Mouse (Mus musculus) lung, postnatal 10 days (tissue): ENCODE results near the gene Camkmt.

Experiments
- DNase-seq: peaks from one replicate; pipeline ENCODE4 v3.0.0; 2021

Camkmt gene

GRCm38 (mm10) chr17:85177231-85177630, 86.9 kb downstream of the Camkmt start:
- no peak for DNase-seq

GRCm38 (mm10) chr17:85180471-85181060, 90.2 kb downstream of the Camkmt start:
- no peak for DNase-seq

- DNase-seq: peak; percentile 89
These were observed 99.1 kb downstream of the Camkmt start for GRCm38 (mm10) chr17:85189227-85190127.

GRCm38 (mm10) chr17:85190128-85190435, 99.7 kb downstream of the Camkmt start:
- no peak for DNase-seq

GRCm38 (mm10) chr17:85193294-85193693, 102.9 kb downstream of the Camkmt start:
- no peak for DNase-seq

- no peak for DNase-seq
These were observed 108.4 kb downstream of the Camkmt start for GRCm38 (mm10) chr17:85198781-85199180.

GRCm38 (mm10) chr17:85199321-85199720, 109.0 kb downstream of the Camkmt start:
- DNase-seq: no peak

GRCm38 (mm10) chr17:85218054-85218453, 127.7 kb downstream of the Camkmt start:
- DNase-seq: no peak

GRCm38 (mm10) chr17:85242109-85242508, 151.8 kb downstream of the Camkmt start:
- no peak for DNase-seq

- DNase-seq: no peak
These were observed 158.6 kb downstream of the Camkmt start for GRCm38 (mm10) chr17:85248962-85249361.

GRCm38 (mm10) chr17:85249744-85250143, 159.4 kb downstream of the Camkmt start:
- no peak for DNase-seq

GRCm38 (mm10) chr17:85256930-85257329, 166.6 kb downstream of the Camkmt start:
- no peak for DNase-seq

- DNase-seq: no peak
These were observed 167.0 kb downstream of the Camkmt start for GRCm38 (mm10) chr17:85257348-85257747.

GRCm38 (mm10) chr17:85258703-85259341, 168.5 kb downstream of the Camkmt start:
- no peak for DNase-seq

GRCm38 (mm10) chr17:85266831-85267422, 176.6 kb downstream of the Camkmt start:
- no peak for DNase-seq

GRCm38 (mm10) chr17:85271466-85272175, 181.3 kb downstream of the Camkmt start:
- DNase-seq: no peak

GRCm38 (mm10) chr17:85279720-85280119, 189.4 kb downstream of the Camkmt start:
- DNase-seq: no peak

GRCm38 (mm10) chr17:85282447-85282846, 192.1 kb downstream of the Camkmt start:
- DNase-seq: no peak

- DNase-seq: no peak
These were observed 200.8 kb downstream of the Camkmt start for GRCm38 (mm10) chr17:85291154-85291553.

- no peak for DNase-seq
These were observed 201.2 kb downstream of the Camkmt start for GRCm38 (mm10) chr17:85291601-85292000.

GRCm38 (mm10) chr17:85292276-85292675, 201.9 kb downstream of the Camkmt start:
- DNase-seq: no peak

- DNase-seq: no peak
These were observed 213.3 kb downstream of the Camkmt start for GRCm38 (mm10) chr17:85303686-85304085.

- DNase-seq: no peak
These were observed 218.2 kb downstream of the Camkmt start for GRCm38 (mm10) chr17:85308566-85308965.
